Mouse (Mus musculus) frontal cortex, adult (tissue): ENCODE measurements around the gene Mrgprb2.

Experiments used
- ATAC-seq: cut with Nextera tagmentation; 2 replicates; pipeline ENCODE4 v1.9.2; 2017; ENCODE audit warnings: mild to moderate bottlenecking, moderate library complexity, mixed read lengths; ENCODE audit not compliant: low TSS enrichment

The Mrgprb2 gene

DNA sequence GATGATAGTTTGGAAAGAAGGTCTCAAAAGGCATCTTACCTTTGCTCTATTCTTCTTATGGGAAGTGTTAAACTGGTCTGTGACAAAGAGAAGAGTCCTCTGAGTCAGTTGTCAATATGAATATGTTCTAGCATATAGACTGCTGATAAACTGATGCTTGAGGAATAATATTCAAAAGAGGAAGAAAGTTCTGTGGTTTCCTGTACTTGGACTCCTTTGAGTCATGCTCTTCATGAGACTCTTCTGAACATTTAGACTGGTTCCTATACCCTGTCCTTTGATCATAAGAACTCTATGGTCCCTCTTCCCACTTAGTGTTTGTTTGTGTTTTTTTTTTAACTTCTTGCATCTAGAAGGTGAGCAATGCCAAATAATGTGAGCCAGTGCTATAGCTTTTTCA, at the start of gene Mrgprb2:
Mrgprb2 (minus strand) TSS at position 101 of the 400 bp plus-strand sequence.
- no peak for ATAC-seq
